Mouse (Mus musculus) T-cell, adult 2 months (primary cell): ENCODE data around the gene Phldb1.

Experiments used
- DNase-seq: peaks from one replicate; pipeline ENCODE4 v3.0.0; 2022; ENCODE audit warnings: low spot score

The Phldb1 gene

DNA sequence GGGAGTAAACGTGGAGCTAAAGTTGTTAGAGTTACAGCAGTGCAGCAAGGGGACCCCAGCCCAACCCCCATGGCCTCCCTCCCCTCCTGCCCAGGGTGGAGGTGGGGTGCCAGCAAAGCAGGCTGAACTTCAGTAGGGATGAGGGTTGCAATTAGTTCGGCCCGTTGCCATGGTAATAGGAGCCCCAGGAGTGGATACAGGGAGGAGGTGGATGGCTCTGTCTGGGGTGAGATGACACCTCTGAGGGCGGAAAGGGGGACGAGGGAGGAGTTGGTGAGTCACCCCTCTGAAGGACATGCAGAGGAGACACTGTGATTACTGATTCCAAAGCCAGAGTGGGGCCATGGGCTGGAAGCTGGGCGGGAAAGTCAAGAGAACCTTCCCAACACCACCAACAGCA lies 26.1 kb downstream of the Phldb1 start:
- no peak for DNase-seq

DNA sequence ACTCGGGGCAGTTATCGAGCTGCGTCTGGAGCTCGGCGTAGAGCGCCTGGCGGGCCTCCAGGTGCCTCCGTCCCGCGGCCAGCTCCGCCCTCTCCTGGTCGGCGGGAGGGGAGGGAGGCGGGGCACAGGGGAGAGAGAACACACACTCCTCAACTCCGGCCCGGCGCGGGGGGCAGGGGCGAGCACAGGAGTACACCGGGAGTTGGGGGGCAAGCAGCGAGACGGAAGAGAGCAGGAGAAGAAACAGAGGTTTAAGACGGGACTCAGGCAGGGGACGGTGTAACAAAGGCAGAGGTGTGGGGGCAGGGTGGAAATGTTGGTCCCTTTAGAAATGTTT lies 26.6 kb downstream of the Phldb1 start:
- DNase-seq, result peak; percentile 46

DNA sequence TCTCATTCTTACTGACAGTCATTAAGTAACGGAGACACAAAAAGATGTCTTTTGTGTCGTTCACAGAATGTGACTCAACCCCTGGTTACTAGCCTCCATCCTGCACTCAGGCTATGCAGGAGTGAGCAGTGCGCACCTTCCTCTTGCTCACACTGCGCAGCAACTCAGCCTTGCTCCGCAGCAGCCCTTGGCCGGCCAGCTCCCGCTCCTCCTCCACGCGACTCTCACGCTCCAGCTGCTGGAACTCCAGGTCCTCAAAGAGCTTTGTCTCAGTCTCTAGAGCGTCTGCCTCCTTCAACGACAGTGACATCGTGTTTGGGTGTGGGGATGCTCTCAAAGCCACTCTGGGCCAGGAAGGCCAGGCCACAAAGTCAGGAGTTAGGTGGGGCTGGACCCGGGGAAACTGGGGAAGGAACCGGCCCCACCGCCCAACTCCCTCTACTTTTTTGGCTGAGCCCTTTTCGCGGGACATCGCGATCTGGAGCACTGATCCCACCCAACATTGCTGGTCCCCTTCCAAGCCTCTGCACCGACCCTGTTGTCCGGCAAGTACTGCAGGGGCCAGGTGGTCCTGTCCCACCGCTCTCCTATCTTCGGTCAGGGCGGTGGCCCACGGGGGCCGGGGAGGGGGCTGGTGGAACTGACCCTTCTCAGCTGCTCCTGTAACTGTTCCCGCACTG lies 27.1 kb downstream of the Phldb1 start:
- DNase-seq, result no peak

DNA sequence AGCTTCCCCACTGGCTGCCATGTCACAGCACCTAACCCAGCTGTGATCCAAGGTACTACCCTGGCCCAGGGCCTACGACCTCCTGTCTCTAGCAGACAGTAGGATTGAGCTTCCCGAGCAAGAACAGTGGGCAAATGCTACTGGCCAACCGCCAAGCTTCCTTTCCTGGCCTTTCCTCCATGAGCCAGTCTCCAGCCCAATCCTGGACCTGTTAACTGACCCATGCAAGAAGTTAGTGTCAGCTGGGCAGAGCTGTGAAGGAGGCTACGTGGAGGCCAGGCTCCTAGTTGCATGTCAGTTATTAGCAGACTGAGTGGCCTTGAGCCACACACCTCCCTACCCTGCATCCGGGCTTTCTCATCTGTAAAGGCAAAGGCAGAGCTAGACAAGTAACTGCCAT lies 35.3 kb downstream of the Phldb1 start:
- no peak for DNase-seq

DNA sequence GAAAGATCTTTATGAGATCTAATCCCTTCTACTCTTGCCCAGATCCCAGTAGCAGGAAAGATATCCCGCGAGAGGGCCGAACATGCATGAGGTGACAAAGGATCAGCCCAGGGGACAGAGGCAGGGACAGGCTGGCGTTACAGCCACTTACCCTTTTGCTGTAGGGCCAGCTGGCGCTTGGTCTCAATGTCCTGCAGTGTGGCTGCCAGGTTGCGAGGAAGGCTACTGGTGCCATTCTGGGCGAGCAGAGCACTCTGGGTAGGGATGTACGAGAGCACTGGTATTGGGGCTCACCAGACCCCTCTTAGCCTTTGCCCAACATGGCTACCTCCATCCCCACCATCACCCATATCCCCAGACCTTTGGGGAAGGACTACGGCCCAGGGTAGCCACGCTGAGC lies 35.8 kb downstream of the Phldb1 start:
- DNase-seq, result no peak

DNA sequence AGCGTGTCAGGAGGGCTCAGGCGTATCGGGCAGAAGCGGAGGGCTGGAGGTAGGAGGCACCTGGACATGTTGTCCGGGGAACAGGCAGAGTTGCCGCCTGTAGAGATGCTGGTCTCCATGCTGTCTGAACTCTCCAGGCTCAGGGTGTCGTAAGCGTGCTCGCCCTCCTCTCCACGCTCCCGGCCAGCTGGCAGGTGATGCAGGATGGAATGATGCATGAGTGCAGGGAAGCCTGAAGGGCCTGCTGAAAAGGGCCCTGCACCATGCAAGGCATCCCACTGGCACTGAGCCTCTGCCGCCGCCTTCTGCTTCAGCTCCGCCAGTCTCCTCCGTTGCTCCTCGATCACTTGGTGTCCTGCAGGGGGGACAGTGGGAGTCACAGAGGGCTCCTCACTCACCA lies 37.1 kb downstream of the Phldb1 start:
- DNase-seq, result no peak

DNA sequence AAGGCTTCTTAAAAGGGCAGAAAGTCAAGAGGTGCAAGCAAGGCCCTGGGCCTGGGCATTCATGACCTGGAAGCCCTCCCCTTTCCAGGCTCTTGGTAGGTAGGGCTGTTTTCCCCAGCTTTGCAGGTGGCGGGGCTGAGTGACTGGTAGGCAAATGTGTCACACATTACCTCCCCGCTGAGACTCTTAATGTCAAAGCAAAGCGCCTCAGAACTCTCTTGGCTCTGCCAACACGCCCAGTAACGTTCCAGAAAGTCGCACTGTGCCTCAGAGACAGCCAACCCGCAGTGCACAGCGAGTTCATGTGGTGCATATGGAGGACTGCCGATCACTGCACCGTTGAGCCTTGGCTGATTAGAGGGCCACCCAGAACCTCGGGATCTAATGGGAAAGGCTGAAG lies 41.9 kb downstream of the Phldb1 start:
- DNase-seq, result no peak

DNA sequence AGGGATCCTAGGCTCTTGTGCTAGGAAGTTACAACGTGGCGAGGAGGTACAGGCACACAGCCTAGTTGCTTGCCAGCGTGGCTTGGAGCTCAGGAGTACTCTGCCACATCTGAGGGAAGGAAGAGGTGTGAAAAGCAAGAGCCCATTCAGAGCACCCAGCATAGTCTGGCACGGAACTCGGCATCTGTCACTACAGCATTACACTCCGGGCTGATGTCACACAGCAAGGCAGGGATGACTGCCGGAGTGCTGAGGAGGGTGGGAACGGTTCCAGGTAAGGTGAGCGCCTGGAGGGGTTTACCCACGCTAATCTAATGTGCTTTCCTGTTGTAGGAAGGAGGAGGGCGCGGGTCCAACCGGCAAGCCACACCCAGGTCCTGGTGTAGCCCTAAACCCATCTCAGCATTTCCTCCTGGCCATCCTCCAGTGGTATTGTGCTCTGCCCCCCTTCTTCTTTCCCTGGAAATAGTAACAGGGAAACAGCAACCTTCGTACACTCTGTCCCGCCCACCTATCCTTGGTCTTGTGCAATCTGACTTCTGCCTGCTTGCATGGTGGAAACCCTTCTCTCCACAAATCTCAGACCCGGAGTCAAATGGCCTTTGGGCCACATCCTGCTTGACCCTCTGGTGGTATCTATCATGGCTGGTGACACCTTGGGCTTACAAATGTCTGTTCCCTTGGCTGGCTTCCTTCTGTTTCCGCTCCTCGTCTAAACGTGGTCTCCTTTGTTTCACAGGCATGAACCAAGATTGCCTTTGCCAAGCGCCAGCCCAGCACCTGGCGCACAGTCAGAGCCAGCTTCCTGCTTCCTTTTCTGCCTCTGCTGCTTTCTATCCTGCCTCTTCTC lies 43.1 kb downstream of the Phldb1 start:
- DNase-seq, result peak; percentile 18

DNA sequence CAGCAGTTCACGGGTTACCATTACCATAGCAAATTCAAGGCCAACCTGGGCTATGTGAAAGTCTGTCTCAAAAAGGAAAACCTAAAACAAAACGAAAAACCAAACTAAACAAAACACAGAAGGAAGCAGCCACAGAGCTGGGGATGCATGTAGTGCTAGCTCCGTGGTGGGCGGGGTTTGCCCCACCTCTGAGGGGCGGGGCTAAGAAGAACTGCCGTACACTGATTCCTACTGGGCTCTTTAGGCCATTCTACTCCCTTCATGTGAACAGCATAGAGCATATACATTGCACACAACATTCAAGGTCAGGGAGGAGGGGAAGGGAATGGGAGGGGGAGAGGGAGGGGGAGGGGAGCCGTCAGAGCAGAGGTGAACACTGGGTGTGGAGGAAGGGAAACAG lies 44.4 kb downstream of the Phldb1 start:
- DNase-seq, result peak; percentile 68

DNA sequence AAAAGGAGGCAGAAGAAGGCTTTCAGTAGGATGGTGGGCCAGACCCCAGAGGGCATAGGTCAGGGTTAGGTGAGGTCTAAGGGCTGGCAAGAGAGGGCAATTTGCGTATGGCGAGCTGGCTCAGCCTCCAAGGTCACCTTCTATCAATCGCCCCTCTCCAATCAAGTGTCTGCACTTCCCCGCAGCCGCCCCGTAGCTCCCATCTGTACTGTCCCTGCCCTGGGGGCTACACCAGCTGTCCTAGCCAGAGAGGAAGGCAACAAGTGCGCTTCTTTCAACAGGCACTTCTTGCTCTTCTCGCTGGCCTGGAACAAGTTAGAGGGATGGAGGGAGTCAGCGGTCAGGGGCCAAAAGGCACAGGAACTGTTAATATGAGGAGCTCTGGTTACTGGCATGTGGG lies 47.0 kb downstream of the Phldb1 start:
- no peak for DNase-seq

DNA sequence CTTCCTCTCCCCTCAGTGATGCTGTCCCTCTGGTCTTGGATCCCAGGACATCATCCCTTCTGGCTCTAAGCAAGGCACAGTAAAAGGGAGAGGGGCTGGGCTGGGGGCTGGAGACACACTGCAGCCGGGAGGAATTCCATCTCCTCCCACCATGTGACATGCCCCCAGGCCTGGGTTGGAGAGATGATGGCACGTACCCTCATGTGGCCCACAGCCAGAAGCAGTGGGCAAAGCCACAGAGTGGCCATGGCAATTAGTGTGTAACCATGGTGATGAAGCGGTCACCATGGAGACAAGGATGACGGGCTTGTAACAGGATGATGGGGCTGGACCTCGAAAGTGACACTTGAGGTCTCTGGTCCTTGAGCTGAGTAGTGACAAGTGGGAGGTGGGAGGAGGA lies 48.4 kb downstream of the Phldb1 start:
- DNase-seq, result no peak

DNA sequence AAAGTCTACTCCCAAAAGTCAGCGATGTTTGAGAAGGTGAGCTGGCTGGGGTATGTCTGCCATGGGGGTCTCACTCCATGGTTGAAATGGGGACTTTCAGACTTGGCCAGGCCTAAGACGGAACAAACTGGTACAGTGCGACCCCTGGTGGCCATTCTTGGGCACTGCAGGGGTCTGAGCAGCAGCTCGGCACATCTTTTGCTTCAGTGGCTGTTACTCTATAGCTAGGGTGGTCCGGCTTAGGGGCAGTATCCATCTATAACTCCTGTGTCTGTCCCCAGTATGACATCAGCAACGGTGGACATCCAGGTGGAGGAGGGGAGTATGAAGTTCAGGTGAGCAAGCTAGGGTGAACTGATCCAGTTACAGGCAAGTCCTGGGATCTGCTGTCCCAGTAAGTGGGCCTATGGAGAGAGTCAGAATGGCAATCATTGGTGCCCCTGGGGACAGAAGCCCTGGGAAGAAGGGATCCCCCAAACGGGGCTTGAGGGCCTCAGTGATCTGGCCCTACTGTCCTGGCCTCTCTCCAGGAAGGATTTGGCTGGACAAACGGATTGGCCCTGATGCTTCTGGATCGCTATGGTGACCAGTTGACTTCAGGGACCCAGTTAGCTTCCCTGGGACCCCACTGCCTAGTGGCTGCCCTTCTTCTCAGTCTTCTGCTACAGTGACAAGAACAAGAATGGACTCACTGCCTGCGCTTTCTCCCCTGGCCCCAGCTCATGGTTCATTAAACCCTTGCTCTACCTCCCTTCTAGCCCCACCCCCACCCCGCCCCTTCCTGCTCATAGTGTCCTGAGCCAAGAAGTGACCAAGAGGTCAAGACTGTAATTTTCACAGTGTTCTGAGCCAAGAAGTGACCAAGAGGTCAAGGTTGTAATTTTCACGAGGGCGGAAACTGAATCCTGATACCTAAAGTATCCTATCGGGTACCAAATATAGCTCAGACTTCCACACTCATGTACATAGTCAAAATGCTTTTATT lies 49.4 kb downstream of the Phldb1 start:
- peak; percentile 65 for DNase-seq

DNA sequence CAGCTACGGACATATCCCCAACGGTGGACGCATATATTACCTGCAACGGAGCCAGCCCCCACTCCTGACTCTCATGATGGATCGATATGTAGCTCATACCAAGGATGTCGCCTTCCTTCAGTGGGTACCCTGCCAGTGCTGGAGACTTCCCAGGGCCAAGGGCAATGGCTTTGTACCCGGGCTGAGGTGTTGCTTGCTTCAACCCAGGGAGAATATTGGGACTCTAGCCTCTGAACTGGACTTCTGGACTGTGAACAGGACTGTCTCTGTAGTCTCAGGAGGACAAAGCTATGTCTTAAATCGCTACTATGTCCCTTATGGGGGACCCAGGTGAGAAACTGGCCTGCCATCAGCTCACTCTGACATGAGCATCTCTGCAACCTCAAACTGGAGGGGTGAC lies 52.0 kb downstream of the Phldb1 start:
- no peak for DNase-seq

DNA sequence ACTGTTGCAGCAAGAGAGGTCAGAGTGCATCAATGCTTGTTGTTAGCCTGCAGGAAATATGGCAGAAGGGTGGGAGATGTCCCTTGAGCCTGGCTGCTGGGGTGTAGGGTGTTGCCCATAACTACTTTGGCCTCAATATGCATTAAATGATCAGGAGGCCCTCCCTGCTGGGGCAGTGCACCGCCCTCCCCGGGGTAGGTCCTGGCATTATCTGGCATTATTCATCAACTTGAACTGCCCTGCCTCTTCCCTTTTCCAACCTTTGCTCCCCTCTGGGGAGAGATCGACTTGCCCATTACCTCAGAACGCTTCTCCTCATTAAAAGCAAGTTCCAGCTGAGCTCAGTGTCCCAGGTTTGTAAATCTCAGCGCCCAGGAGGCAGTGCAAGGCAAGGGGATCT lies 55.4 kb downstream of the Phldb1 start:
- DNase-seq, result no peak

DNA sequence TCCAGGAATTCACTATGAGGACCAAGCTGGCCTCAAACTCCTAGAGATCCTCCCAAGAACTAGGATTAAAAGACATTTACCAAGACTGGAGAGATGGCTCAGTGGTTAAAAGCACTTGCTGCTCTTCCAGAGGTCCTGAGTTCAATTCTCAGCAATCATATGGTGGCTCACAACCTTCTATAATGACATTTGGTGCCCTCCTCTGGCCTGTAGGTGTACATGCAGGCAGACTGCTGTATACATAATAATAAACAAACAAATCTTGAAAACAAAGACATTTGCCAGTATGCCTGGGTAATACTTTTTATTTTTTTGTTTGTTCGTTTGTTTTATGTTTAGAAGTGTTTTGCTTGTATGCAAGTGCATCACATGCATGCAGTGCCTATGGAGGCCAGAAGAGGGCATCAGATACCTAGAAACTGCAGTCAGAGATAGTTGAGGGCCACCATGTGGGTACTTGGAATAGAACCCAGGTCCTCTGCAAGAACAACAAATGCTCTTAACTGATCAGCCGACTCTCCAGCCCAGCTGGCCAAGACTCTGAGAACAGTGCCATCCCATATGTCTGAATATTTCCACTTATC lies 56.6 kb downstream of the Phldb1 start:
- DNase-seq, result no peak

DNA sequence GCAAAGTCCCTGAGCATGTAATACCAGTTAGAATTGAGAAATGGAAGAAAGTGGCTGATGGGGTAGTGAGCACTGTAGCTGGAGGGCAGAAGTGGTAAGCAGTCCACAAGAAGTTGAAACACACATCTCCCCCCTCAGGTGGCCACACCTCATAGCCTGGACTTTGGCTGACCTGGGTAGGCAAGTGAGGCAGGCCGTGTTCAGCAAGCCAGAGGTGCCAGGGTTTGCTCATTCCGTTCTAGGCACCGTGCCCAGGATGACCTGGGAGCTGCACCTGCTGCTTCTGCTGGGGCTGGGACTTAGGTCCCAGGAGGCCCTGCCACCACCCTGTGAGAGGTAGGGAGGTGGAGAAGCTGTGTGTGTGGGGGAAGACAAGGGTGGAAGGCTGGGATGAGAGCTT lies 62.0 kb downstream of the Phldb1 start, which contains the start of gene Treh:
Gene Treh (plus strand): TSS at position 229 of the 400 bp plus-strand sequence.
- DNase-seq, result no peak

DNA sequence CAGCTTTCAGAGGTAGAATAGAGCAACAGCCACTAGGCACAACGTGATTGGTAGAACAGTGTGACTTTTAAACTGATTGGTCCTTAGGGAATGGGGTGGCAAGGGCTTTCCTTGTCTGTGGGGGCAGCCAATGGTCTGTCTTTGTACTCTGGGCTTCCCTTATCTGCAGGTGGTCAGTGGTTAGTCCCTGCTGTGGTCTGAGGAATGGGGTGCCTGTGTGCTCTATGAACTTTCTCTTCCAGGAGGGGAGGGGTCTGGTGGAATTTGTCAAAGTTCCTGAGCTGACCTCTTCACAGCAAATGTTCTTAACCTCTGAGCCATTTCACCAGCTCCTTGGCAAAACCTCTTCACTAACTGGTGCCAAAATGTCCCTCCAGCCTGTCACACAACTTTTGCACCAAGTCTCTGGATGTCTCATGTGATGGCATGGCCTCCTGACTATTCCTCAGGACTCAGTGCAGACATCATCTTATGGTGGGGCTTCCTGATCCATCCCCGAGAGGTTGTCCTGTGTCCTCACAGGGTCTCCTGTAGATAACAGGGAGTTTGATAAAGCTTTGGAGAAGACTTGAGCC lies 62.6 kb downstream of the Phldb1 start:
- no peak for DNase-seq

DNA sequence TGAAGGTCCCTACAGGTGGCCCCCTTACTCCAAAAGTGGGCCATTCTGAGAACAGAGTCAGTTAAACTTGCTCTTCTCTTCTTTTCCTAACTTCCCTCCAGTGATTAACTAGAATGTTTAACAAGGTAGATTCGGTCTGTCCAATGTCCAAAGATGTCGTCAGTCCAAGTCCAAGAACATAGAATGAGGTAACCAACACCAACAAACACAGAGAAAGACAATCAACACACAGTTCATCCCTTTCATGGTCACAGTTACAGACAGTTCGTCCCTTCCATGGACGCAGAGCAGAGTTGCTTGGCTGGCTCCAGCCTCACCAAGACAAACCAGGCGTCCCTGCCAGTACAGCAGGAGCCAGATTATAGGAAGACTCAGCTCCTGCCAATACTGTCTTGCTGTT lies 63.6 kb downstream of the Phldb1 start:
- no peak for DNase-seq

DNA sequence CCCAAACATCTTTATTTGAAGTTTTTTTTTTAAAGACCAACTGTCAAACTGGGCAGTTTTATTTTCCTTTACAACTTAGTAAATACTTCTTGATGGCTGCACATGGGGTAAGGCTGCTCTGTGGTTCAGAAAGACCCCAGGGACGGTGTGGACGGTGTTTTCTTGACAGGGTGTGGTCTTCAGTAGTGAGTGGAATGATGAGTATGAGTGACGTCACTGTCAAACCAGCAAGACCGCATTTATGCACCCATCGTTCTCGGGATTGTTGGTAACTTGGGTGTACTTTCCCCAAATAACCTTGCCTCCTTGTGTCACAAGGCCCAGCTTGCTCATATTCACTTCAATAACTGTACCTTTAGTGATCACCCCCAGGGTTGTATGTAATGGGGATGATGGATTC lies 71.3 kb downstream of the Phldb1 start:
- no peak for DNase-seq

DNA sequence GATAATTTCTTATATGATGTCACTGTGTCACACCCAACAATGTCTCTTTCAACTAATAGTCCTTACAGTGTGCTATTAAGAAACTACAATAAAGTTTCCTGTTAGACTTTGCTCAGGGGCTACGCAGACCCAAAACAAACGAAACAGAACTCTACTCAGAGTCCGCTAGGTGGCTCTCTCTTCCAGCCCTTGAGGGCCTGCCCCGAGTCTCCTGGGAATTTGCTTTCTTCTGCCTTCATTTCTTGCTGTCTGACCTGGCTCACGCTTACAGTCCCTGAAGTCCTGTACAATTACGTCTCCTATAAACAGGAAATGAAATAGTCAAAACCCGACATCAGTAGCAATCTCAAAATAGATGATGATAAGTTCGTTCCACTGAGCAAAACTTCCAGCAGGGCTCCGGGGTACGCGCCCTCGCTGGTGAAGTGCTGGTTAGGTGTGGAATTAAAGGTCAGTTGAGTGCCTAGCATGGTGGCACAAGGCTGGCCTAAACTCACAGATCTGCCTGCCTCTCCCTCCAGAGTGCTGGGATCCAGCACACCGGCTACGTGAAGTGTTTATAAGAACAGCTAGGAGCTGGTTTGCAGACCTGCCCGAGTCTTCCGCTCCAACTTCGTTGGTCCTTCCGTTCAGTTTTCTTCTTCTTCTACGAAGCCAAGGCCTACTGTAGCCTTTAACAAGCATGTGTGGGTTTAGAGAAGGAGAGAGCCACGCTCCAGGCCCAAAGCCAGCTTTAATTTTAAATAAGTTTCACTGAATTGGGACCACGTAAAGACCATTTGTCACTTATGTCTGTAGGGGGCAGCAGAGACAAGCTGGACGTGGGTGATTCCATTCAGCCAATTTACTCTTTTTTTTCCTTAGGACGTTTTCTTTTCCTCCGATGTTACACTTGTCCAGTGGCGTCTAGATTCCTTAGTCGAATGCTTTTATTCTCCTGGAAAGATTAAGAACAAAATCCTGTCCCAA lies 79.6 kb downstream of the Phldb1 start:
- peak; percentile 54 for DNase-seq

DNA sequence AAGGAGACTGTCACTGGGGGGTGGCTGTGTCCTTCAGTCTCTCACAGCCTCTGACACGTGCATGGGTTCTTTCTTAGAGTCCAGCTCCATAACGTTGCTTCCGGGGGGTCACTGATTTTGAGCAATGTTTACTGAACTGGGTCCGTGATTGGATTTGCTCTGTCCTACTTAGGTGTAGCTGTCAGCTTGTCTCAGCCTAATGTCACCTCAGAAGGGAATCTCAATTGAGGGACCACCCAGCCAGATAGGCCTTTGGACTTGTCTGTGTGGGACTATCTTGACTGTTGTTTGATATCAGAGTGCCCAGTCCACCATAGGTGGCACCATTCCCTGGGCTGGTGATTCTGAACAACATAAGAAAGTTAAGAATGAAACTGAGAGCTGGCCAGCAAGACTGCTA lies 81.1 kb downstream of the Phldb1 start:
- DNase-seq, result no peak
